Mouse (Mus musculus) stomach, postnatal 0 days (tissue): Measurements from ENCODE around the gene 4430402I18Rik.

Experiments used
- CTCF ChIP-seq: IDR thresholded peaks from 2 replicates; pipeline ENCODE4 v1.5.1; 2016; ENCODE audit warnings: antibody characterized with exemption, low read depth, mild to moderate bottlenecking, moderate library complexity
- EP300 ChIP-seq: optimal IDR thresholded peaks from 2 replicates; pipeline ENCODE3; 2016; ENCODE audit warnings: antibody characterized with exemption

- TF ChIP-seq CTCF (no peak), EP300 (no peak)
Measured at GRCm38 (mm10) chr19:28926366-28926765, 41.2 kb downstream of the 4430402I18Rik start.
